Mouse (Mus musculus): ENCODE results near the gene Gm49358. TPM values are rescaled to one million over a fixed set of nuclear protein-coding genes. Genes with fewer than 3 reads are reported as not detected.

The Gm49358 gene
- polyA plus RNA-seq, 1 experiment from 2014 or later, result not detected

DNA sequence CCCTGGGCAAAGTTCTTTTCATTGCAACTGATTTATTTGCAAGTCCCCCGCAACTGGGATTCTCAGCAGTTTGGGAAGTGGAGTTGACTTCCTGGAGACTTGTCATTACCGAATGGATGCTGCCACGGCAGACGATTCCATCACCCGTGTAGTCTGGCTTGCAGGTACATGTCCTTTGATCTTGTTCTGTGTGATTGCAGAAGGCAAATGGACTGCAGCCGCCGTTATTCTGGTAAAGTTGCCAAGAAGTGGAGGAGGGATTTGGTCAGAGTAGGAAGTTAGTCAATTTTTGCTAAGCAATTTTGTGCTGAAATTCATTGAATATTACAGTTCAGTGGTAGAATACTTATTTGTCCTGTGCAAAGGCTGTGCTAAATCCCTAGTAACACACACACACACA, 114.9 kb downstream of the Gm49358 start:
- Histone ChIP-seq H3K9ac (ENCODE audit: low read depth, low read length) (no peak overlapping the region), H3K9me3 (replicated peaks; ENCODE audit: control insufficient read depth, low read length) (no peaks in the 10 kb centered on the region), H3K4me2 (no peak overlapping the region), H3K4me1 (ENCODE audit: control insufficient read depth, insufficient read depth, low read length) (no peaks in the 10 kb centered on the region), H3K27ac (ENCODE audit: low read depth, low read length) (no peak overlapping the region), H3K4me3 (ENCODE audit: low read depth, low read length) (no peak overlapping the region), H3K36me3 (ENCODE audit: control insufficient read depth, insufficient read depth, low read length) (no peaks in the 10 kb centered on the region), H3K27me3 (ENCODE audit: control insufficient read depth, insufficient read depth, low read length) (no peaks in the 10 kb centered on the region)
- no peak for ATAC-seq (replicated peaks; ENCODE audit: insufficient number of reproducible peaks, low FRiP score, low TSS enrichment)
- WGBS (ENCODE audit: insufficient replicate concordance), result 80% methylated on average over 7 of the region's 7 CpGs

DNA sequence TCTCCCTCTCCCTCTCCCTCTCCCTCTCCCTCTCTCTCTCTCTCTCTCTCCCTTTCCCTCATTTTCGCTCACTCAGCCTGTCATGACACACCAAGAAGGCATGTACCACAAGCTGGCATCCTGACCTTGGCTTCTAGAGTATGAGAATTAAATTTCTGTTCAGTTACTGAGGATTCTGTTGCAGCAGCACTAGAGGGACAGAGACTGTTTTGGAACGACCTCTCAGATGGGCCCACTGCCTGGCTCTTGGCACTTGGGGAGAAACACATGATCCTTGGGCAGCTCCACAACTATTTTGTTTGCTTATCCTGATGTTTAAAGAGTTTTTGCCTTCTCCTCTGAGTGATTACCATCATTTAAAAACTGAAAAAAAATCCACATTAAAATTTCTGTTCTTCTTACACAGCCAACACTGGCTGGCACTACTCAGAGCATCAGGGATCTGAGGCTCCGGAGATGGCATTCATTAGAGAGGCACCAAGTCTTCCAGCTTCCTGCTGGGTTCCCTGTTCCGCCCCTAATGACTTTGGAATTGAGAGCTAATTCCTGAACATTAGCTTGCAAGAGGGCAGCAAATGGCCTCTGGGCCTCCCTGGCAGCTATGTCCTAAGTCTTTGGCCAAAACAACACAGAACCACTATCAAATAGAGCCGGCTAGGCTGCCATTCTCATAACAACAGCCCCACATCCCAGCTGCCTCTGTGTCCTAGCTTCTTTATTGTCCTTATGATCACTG, 116.5 kb downstream of the Gm49358 start:
- H3K9ac ChIP-seq (ENCODE audit: low read depth, low read length), result no peak overlapping the region
- no peak for ATAC-seq (replicated peaks; ENCODE audit: insufficient number of reproducible peaks, low FRiP score, low TSS enrichment)
- WGBS (ENCODE audit: insufficient replicate concordance), result 53% methylated on average over 4 of the region's 5 CpGs
- no peak overlapping the region for H3K27ac ChIP-seq (ENCODE audit: low read depth, low read length)
- H3K4me3 ChIP-seq (ENCODE audit: low read depth, low read length), result no peak overlapping the region
- no peak overlapping the region for H3K4me2 ChIP-seq
- no peaks in the 10 kb centered on the region for H3K4me1 ChIP-seq (ENCODE audit: control insufficient read depth, insufficient read depth, low read length)
- H3K27me3 ChIP-seq (ENCODE audit: control insufficient read depth, insufficient read depth, low read length), result no peaks in the 10 kb centered on the region
- H3K9me3 ChIP-seq (replicated peaks; ENCODE audit: control insufficient read depth, low read length), result no peaks in the 10 kb centered on the region
- H3K36me3 ChIP-seq (ENCODE audit: control insufficient read depth, insufficient read depth, low read length), result no peaks in the 10 kb centered on the region

DNA sequence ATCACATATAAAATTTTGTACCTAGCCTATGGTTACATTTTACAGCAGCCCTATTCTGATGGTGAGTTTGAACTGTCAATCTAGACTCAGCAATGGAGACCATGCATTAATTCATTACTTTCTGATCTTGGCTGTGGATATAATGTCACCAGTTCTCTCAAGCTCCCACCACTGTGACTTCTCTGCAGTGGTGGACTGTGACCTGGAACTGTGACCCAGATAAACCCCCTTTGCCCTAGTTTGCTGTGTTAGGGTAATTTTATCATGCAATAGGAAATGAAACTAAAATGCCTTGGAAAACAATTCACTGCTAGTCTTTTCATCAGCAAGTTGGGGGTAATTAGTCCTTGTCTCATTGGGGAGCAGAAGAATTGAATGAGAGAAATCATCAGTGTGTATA, 117.7 kb downstream of the Gm49358 start:
- H3K27ac ChIP-seq (ENCODE audit: low read depth, low read length), result no peak overlapping the region
- no peaks in the 10 kb centered on the region for H3K9me3 ChIP-seq (replicated peaks; ENCODE audit: control insufficient read depth, low read length)
- H3K27me3 ChIP-seq (ENCODE audit: control insufficient read depth, insufficient read depth, low read length), result no peaks in the 10 kb centered on the region
- H3K9ac ChIP-seq (ENCODE audit: low read depth, low read length), result no peak overlapping the region
- H3K4me3 ChIP-seq (ENCODE audit: low read depth, low read length), result no peak overlapping the region
- no peaks in the 10 kb centered on the region for H3K4me1 ChIP-seq (ENCODE audit: control insufficient read depth, insufficient read depth, low read length)
- no peaks in the 10 kb centered on the region for H3K36me3 ChIP-seq (ENCODE audit: control insufficient read depth, insufficient read depth, low read length)
- no peak for ATAC-seq (replicated peaks; ENCODE audit: insufficient number of reproducible peaks, low FRiP score, low TSS enrichment)
- H3K4me2 ChIP-seq, result no peak overlapping the region

Other genes with a start within 250 kb of the Gm49358 start
- 488 and 548 TPM in 2 replicates for gene Hsp90b1, start 58.5 kb upstream of the Gm49358 start, polyA plus RNA-seq (2014; fragmentation: Nextera tagmentation; extraction: Ambion mirVana)
- 1.6 and 2.7 TPM in 2 replicates for gene Ttc41, start 58.2 kb upstream of the Gm49358 start, polyA plus RNA-seq (2014; fragmentation: Nextera tagmentation; extraction: Ambion mirVana)
- 1.8 and 2.1 TPM in 2 replicates for gene Nt5dc3, start 15.0 kb downstream of the Gm49358 start, polyA plus RNA-seq (2014; fragmentation: Nextera tagmentation; extraction: Ambion mirVana)
- gene Stab2, start 244.1 kb downstream of the Gm49358 start, polyA plus RNA-seq (2014; fragmentation: Nextera tagmentation; extraction: Ambion mirVana), result 0.41 and 1.5 TPM in 2 replicates

All from heart, embryonic 11.5 days (tissue).